Mouse (Mus musculus) left cerebral cortex, postnatal 4 days (tissue): ENCODE data around the gene Zfp704. TPM values are rescaled to one million over a fixed set of nuclear protein-coding genes. Genes with fewer than 3 reads are reported as not detected.
A peak's percentile ranks its signal among the peaks of the same experiment; 100 is the strongest.

Experiments
- DNase-seq: peaks from one replicate; pipeline ENCODE4 v3.0.0-alpha.2; 2022
- intact Hi-C: fragments of 180-260 bp; cut with DNase I; formaldehyde crosslinking; loops from one replicate; pipeline ENCODE4 v1.15.1; 2025
- total RNA-seq, 2 experiments: library from RNA; stranded (reverse); gene quantifications; 2 replicates each; pipeline ENCODE4 v1.2.3; 2021

The Zfp704 gene
- total RNA-seq, 2 experiments from 2014 or later, result 90.2 to 96.4 TPM

DNA sequence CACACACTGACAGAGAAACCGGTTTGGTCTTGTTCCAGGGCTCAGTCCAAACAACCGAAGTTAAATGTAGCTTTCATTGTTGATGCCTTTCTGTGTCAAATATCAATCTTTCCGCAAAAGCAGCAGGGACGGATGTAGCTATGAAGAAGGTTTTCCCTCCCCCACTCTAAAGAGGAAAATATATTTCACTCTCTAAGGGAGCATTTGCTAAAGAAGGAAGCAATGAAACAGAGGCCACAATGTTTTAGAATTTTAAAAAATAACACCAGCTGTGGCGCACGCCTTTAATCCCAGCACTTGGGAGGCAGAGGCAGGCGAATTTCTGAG is 89.2 kb downstream of the Zfp704 start:
- intact Hi-C loops, result no loop called here
- DNase-seq, result no peak

DNA sequence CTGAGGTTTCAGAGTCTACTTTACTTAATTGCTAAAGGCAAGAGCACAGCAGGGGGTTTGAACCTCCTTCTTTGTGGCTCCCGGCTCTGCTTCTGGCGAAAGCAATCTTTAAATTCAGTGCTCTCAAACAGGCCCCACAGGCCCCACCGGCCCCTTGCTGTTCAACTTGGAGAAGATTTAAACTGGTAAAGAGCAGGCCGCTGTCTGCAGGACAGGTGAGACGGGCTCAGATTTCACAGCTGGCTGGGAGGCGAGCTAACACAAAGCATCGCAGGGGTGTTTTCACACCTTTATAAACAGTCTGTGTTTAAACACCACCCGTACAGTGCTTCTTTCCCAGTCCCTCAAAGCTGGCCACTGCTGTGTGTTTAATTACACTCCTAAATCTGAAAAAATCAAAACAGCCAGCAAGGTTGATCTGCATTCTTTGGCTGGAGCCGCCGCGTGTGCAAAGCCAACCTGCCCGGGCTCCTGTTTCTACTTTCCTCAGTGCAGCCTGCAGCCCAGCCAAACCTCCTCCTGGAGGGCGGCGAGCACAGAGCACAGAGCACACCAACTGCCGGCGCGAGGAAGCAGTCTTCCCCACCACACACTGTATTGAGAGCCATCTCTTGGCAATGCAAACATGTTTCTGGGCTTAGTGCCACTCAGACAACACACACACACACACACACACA is 89.7 kb downstream of the Zfp704 start:
- intact Hi-C loops, result no loop called here

DNA sequence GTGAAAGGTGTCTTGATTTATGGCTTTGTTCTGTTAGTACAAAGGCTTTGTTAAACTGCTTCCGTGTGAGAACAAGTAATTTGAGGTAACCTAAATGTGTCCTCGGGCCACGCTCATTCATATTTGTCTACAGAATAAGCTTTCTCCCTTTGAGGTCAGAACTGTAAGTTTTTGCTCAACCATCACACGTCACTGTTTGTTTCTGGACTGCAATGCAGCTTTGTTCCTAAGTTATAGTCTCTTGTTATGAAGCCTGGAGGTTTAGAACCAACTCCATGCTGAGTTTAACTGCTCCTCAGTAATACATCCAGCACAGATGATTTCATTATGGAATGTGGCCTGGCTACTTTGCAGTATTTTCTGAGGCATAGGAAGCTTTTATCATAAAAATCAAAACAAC is 90.4 kb downstream of the Zfp704 start:
- DNase-seq, result no peak
- intact Hi-C loops, result loop anchor here (5.0 kb wide), 1 partner anchor 88 kb away; no protein-coding TSS in a partner anchor

More for the DNA sequence above, 89.7 kb downstream of the Zfp704 start:
- peak; percentile 82 for DNase-seq

DNA sequence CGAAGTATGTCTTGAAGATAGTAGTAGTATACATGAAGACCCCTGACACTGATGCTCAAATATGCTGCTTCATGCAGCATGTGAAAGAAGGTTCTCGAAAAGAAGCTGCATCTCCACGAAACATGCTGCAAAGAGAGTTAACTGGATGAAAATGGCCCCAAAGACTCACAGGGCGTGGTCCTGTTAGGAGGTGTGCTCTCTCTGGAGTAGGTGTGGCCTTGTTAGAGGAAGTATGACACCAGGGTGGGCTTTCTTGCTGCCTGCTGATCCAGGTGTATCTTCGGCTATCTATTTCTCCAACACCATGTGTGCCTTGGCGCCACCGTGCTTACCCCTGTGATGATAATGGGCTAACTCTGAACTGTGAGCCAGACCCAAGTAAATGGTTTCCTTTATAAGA is 90.9 kb downstream of the Zfp704 start:
- intact Hi-C loops, result loop anchor here (5.0 kb wide), 1 partner anchor 88 kb away; no protein-coding TSS in a partner anchor

DNA sequence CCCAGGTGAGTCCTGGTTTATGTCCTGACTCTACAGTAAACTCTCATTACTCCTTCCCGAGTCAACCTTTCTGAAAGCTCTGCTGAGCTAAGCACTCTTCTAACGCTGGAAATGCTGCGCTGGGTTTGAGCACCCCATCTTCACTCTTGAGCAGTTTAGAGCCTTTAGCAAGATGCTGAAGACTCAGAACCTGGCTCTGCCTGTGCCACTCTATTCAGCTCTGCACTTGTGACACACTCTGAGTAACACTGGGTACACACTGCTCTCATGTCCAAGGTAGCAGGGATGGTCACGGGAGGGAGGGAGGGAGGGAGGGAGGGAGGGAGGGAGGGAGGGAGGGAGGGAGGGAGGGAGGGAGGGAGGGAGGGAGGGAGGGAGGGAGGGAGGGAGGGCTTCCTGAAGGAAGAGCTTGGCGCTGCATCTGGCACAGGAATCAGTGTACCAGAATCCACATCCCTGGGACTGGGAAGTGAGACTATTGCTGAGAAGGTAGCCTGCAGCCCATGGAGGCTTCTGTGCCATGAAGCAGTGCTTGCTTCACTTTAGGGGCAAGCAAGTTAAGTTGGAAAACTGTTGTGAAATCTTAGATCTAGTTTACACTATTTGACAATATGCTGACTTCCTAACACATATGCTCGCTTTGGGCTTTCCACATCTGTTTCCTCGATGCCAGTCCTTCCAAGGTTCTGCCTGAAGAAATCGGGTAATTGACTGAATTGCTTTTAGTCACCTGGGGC is 93.6 kb downstream of the Zfp704 start:
- intact Hi-C loops, result loop anchor here (5.0 kb wide), 1 partner anchor 91 kb away; no protein-coding TSS in a partner anchor
- DNase-seq, result no peak

More for the DNA sequence above, 90.9 kb downstream of the Zfp704 start:
- no peak for DNase-seq

DNA sequence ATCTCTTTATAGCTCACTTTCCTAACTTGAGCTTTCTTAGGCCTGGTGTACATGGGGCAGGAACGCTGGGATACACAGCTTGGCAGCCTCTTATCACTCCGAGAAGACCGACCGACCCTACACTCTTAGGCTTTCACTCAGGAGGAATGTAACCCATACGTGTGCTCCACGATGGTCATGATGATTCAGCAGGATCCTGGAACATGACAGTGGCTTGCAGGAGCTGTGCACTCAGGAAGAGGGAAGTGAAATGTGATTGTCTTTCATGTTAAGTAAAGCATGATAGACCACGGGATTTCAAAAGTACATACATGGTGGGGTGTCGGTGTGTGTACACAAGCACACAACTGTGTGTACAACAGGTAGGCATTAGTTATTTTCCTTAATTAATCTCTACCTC is 94.4 kb downstream of the Zfp704 start:
- DNase-seq, result no peak
- intact Hi-C loops, result loop anchor here (5.0 kb wide), 1 partner anchor 92 kb away; no protein-coding TSS in a partner anchor

DNA sequence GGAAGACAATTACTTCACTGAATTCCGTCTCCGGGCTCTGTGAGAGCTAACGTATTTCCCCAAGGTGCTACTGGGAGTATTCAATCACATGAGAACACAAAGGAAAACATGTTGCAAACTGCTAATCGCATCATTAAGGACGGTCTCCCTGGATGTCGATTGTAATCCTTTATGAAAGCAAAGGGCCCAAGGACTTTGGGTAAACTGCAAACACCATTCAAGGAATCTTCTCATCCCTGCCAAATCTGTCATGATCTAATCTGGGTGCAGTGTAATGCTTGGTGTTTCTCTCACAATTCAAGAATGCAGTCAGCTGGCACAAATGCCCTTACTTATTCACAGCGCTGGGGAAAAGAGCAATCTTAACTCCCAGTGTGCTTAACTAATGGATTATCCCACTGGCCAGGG is 96.2 kb downstream of the Zfp704 start:
- no peak for DNase-seq
- intact Hi-C loops, result no loop called here

DNA sequence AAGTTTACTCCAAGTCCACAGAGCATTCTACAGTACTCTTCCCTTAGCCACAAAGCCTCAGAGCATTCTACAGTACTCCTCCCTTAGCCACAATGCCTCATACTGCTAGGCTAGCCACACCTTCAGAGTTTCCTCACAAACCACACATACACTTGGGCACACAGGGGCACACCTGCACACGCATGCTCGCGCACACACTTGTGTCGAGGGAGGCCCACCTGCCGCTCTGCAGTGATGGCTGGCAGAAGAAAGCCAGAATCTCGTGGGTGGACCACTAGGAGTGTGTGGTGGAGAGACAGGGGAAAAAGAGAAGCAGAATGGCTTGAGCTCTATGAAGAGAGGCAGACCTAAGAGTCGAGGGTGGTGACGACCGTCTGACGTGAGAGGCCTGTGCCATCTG is 97.7 kb downstream of the Zfp704 start:
- DNase-seq, result no peak
- intact Hi-C loops, result no loop called here

DNA sequence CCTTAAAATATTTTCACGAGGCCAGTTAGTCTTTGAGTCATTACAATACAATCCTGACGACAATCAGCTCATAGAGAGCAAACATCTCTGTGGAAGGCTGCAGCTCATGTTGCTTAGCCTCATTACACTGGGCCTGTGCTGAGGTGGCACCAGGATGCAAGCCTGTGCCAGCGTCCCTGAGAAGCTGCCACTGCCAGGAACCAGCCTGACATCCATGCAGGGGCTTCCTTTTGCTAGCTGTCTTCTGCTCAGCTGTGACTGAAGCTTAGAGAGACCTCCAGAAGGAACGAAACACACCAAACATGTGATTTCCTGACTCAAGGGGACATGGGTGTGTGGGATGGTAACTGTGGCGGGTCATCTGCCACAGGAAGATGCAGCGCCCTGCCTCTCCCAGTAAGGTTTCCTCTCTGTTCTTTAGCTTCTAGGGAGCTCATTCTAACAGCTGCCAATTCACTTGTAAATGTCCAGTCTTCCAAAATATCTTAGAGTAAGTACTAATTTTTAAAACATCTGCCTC is 104.1 kb downstream of the Zfp704 start:
- intact Hi-C loops, result no loop called here
- no peak for DNase-seq

DNA sequence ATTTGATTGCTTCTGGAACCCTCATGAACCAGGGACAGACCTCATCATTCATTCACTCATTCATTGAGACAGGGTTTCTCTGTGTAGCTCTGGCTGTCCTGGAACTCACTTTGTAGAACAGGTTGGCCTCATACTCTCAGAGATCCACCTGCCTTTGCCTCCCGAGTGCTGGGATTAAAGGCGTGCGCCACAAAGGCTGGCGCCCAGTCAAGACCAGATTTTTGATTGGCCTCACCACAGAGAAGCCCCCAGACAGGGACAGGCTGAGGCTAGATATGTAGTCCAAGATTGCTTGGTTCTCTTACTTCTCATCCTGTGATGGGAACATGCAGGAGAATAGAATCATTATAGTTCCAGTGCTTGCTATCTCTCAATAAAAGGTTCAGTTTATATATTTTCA is 105.5 kb downstream of the Zfp704 start:
- intact Hi-C loops, result no loop called here
- no peak for DNase-seq

DNA sequence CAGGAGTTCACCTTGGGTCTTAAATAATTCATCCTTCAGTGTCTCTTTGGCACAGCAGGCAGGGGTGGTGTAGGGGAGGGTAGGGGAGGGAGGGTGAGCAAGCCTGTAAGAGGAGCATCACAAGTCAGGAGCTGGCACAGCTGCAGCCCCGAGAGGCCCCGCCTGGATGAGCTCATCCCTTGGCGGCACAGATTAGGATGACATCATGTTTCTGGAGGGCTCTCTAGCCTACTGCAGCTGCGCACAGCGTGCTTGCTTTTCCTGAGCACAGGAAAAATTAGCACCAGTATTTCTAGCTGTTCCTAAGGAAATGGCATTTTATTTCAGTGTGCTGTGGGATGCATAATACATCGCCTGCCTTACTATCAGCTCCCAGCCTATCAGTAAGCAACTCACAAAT is 109.2 kb downstream of the Zfp704 start:
- intact Hi-C loops, result no loop called here
- DNase-seq, result peak; percentile 93

DNA sequence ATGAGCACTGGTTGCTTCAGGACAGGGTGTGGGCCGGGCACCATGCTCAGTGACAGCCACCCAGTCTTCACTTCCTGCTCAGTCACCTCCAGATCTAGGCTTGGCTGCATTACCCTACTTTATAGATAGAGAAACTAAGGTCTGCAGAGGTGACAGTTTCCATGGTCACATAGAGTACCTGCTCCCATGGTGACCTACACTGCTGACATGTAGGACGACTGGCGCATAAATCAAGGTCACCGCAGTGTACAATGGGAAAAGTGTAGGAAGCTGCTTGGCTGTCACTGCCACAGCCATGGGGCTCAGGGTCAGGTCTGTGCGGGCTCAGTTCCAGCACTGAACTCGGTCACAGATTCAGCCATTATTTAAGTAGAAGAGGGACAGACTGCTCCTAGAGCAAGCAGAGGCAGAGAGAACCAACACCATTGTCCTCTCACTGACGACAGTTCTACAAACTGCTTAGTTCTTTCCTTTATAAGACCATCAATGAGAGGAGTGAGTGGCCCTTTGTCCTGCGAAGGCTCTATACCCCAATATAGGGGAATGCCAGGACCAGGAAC is 109.8 kb downstream of the Zfp704 start:
- intact Hi-C loops, result no loop called here
- DNase-seq, result peak; percentile 26

DNA sequence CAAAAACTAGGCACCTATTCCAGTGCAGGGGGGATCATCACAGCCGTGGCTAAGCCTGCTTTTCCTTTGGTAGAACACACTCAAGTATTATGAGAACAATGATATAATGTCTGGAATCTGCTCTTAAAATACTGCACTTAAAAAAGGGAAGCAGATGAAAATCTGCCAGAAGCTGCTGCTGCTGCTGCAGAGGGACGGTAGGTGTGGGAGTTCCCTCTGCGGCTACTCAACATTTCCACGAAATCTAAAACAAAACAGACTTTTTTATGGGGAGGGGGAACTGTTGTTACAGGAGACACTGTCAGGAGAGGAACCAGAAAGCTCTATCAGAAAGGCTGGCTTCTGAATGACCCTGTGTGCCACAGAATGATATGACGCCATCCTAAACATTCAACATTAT is 110.4 kb downstream of the Zfp704 start:
- no peak for DNase-seq
- intact Hi-C loops, result no loop called here

DNA sequence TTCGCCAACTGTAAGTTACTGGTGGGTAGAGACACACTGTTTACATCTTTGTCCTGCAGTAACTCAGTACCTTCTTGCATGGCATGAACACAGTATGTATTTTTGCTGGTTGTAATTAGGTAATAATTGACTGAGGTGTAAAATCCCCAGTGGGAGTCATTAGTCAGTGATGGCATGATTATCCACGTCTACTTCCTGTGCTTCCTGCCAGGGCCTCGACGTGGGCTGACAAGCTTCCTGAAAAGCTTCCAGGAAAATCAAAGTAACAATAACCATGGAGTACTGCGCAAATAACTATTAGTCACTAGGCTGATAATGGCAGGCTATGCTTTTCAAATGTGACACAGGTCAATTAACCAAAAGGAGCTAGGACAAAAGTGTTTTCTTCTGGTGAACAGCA is 112.6 kb downstream of the Zfp704 start:
- intact Hi-C loops, result no loop called here
- no peak for DNase-seq

DNA sequence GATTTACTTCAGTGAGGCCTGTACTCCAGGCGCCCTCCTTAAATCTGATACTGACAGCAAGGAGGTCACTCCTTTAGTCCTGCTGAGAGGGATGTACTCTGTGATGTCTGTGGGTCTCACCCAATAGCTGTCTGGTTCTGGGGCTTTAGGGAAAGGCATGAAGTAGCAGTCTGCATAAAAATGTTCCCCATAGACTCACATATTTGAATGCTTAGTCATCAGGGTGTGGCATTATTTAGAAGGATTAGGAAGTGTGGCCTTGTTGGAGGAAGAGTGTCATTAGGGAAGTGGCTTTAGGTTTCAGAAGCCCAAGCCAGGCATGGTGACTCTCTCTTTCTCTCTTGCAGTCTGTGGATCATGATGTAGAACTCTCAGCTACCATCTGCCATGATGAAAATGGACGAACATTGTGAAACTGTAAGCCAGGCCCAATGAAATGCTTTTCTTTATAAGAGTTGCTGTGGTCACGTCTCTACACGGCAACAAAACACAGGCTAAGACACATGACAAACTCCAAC is 118.1 kb downstream of the Zfp704 start:
- DNase-seq, result no peak
- intact Hi-C loops, result no loop called here

DNA sequence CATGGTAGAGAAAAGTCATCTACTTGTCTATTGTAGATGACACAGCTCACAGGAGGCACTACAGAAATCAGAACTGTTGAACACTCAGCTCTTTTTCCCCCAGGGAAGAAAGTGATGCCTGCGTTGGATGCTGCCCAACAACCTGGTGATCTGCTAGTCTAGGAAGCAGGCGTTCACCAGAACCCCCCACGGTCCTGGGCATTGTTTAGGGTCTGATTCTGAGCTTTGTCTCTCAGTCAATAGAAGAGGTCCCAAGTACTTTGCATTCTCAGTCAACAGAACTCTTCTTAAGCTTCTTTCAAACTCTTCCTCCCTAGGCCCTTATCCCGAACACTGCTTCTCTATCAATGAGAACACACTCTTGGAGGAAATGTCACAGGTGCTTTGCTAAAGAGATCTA is 122.2 kb downstream of the Zfp704 start:
- DNase-seq, result no peak
- intact Hi-C loops, result no loop called here

DNA sequence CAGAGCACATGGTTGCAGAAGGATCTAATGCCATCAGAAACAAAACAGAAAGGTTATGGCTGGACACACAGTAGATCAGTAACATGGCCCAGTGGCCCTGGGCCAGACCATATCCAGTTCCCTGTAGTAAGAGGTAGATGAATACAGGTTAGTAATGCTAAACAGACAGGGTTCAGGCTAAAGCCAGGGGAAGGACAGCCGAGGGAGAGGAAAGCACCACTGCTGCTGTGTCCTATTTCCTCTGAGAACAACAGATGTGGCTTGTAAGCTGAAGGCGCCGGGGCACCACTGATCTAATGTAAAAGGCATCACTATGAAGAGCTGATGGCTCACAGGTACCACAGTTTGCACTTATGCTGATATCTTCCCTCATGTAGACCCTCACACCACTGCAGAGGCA is 124.4 kb downstream of the Zfp704 start:
- DNase-seq, result no peak
- intact Hi-C loops, result no loop called here

DNA sequence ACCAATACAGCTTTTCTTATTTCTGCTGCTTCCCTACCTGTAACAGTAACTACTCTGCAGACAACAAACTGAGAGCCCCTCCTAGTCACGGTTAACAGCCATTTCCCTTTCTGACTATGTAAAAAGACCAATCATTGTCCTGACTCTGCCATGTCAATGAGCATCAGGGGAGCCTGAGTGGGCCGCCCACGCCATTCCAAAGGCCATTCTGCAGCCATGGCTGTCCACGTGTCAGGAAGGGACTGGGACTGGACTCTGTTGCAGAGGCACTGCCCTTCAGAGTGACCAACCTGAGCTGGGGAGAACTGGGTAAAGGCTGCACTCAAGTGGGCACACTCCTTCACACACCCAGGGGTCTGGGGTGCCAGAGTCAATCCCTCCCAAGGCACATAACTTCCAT is 127.9 kb downstream of the Zfp704 start:
- intact Hi-C loops, result no loop called here
- no peak for DNase-seq

DNA sequence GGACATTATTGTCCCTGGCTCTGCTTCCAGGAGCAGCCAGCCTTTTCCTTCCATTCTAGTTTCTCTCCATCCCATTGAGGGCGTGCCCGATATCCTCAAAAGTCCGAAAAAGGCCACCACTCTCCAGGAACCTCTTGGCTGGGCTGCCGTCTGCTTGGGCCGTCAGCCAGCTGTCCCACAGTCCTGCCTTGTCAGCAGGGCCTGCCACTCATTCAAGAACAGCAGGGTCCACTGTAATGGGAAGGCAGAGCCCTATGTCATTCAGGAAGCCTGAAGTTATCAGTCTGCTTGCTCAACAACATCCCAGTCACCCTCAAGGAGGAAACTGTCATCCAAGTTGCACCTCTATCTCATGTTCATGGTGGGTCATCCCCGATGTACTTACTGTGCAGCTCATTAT is 128.5 kb downstream of the Zfp704 start:
- intact Hi-C loops, result no loop called here
- DNase-seq, result peak; percentile 53

DNA sequence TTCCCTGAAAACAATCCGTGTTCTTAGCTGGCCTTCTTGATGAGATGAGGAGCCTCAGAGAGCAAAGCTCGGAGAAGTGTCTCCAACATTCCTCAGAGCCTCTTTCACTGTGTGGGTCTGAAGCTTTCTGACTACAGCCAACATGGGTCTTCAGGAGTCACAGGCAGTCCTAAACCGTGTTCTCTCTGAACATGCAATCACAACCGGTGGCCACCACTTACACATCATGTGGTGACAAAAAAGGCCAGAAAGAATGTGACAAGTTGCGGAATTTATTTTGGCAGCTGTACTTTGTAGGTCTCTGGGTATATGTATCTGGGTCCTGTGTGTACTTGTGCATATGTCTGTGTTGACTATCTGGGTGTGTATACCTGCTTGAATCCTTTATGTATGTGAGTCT is 128.9 kb downstream of the Zfp704 start:
- no peak for DNase-seq
- intact Hi-C loops, result no loop called here

DNA sequence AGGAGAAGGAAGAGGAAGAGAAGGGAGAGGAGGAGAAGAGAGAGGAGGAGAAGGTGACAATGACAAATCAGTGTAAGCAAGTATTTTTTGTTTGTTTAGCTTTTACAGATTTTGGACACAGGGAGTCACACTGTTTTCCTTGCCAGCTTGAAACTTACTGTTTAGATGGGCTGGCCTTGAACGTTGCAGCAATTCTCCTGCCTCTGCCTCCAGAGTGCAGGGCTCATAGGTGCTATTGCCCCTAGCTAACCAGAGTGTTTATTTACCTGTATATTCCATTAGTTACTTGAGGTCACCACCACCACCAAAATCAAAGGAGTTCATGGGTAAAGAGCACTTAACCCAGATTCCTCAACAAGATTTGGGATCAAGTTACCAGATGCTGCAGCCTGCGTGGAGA is 132.5 kb downstream of the Zfp704 start:
- intact Hi-C loops, result no loop called here
- DNase-seq, result no peak

DNA sequence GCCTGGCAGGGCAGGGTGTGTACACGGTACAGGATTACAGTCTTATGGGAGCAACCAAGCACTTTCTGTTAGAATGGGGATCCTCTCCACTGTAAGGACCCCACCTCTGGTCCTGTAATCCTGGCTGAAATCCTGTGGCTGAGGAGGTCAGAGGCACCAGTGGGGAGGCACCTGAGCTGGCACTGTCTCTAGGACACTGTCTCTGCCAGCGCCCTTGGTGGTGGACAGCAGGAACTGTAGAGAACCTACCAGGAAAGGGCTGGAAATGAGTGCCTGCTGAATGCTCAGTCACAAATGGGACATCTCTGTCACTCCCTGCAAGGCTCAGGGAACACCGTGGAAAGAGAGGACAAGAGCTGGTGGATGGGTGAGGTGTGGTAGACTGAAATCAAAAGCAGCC is 133.5 kb downstream of the Zfp704 start:
- no peak for DNase-seq
- intact Hi-C loops, result no loop called here
